Mouse (Mus musculus): ENCODE data around the gene Srbd1. TPM values are rescaled to one million over a fixed set of nuclear protein-coding genes. Genes with fewer than 3 reads are reported as not detected.
A peak's percentile ranks its signal among the peaks of the same experiment; 100 is the strongest.

The Srbd1 gene
- polyA plus RNA-seq, 1 experiment from 2014 or later: 20.3 TPM

GRCm38 (mm10) chr17:86144537-86145078 is 367 bp downstream of the Srbd1 start:
- H3K27me3 ChIP-seq: no peaks in the 10 kb centered on the region
- DNase-seq (ENCODE audit: low read depth, low spot score) (no peak), ATAC-seq (peak; percentile 52)
- ChIA-PET CTCF (interaction anchor here (2.0 to 2.2 kb wide), 2 partner anchors 10 to 326 kb away, joined by 5 to 7 read pairs; no protein-coding TSS in a partner anchor), POLR2A (interaction anchor here (0.6 to 0.7 kb wide), 3 partner anchors 15 to 820 kb away, joined by 3 to 5 read pairs (median 3); no protein-coding TSS in a partner anchor)
- TF ChIP-seq CTCF (IDR thresholded peaks at IDR 0.05): no peak
- in situ Hi-C loops (cut with MboI; ENCODE audit: low pct_unique_long_range_greater_than_20kb): no loop called here

- peak; percentile 25 for TF ChIP-seq CTCF (IDR thresholded peaks at IDR 0.05)
- in situ Hi-C loops (cut with MboI; ENCODE audit: low pct_unique_long_range_greater_than_20kb): no loop called here
- ATAC-seq (no peak), DNase-seq (ENCODE audit: low read depth, low spot score) (no peak)
- no peaks in the 10 kb centered on the region for H3K27me3 ChIP-seq
- POLR2A ChIA-PET: no interaction called here
- CTCF ChIA-PET: no interaction called here
Observed at GRCm38 (mm10) chr17:86135835-86136234, 9.1 kb downstream of the Srbd1 start.

DNA sequence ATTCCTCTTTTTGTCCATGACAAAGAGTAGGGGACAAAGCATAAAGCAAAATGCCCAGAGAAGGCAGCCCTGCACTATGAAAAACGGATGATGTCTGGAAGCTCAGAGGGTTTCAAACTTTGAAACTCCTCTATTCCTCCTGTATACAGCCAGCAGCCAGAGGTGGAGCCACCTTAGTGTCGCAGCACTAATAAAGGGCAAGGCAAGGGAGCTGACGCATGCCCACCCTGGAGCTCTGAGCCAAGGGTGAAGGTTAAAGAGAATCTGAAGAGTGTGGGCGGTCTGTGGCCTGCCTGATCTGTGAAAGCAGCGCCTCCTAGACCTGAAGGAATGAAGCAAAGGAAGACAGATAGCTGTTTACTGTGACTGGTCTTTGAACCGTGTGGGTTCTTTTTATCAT is 10.5 kb downstream of the Srbd1 start:
- ChIA-PET POLR2A (no interaction called here), CTCF (interaction anchor here (2.0 kb wide), 1 partner anchor 11 kb away, joined by 7 read pairs; the partner anchor contains the start of gene Srbd1)
- no peaks in the 10 kb centered on the region for H3K27me3 ChIP-seq
- in situ Hi-C loops (cut with MboI; ENCODE audit: low pct_unique_long_range_greater_than_20kb): no loop called here
- TF ChIP-seq CTCF (IDR thresholded peaks at IDR 0.05): no peak
- DNase-seq (ENCODE audit: low read depth, low spot score) (no peak), ATAC-seq (no peak)

- no peak for DNase-seq (ENCODE audit: low read depth, low spot score)
- CTCF ChIA-PET: interaction anchor here (1.2 to 3.8 kb wide), 5 partner anchors 9 to 330 kb away, joined by 3 to 12 read pairs (median 7); no protein-coding TSS in a partner anchor
Observed at GRCm38 (mm10) chr17:86132534-86132933, 12.4 kb downstream of the Srbd1 start.

DNA sequence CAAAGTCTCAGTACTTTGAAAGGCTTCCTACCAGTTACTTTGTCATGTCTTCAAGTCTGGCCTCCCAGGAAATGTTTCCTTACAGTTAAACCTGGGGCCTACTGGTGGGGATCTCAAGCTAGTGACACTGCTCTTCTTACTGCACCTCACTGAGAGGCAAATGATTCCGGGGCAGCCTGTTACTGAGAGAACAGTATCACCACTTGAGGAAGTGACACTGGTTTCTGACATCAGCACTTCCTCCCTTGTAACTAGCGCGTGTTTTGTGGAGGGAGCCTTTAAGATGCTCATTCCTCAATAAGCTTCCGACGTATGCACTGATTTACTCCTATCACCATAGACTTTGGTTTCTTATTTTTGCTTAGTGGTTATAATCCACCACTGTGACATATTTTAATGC is 16.8 kb downstream of the Srbd1 start:
- ChIA-PET POLR2A (no interaction called here), CTCF (interaction anchor here (1.6 kb wide), 1 partner anchor 12 kb away, joined by 5 read pairs; no protein-coding TSS in a partner anchor)
- in situ Hi-C loops (cut with MboI; ENCODE audit: low pct_unique_long_range_greater_than_20kb): no loop called here
- no peak for TF ChIP-seq CTCF (IDR thresholded peaks at IDR 0.05)
- DNase-seq (ENCODE audit: low read depth, low spot score) (no peak), ATAC-seq (no peak)
- no peaks in the 10 kb centered on the region for H3K27me3 ChIP-seq

More at GRCm38 (mm10) chr17:86132534-86132933, 12.4 kb downstream of the Srbd1 start:
- in situ Hi-C loops (cut with MboI; ENCODE audit: low pct_unique_long_range_greater_than_20kb): no loop called here
- POLR2A ChIA-PET: no interaction called here
- peak; percentile 50 for TF ChIP-seq CTCF (IDR thresholded peaks at IDR 0.05)
- no peak for ATAC-seq
- H3K27me3 ChIP-seq: no peaks in the 10 kb centered on the region

GRCm38 (mm10) chr17:86125908-86126307 is 19.1 kb downstream of the Srbd1 start:
- ATAC-seq: no peak

DNA sequence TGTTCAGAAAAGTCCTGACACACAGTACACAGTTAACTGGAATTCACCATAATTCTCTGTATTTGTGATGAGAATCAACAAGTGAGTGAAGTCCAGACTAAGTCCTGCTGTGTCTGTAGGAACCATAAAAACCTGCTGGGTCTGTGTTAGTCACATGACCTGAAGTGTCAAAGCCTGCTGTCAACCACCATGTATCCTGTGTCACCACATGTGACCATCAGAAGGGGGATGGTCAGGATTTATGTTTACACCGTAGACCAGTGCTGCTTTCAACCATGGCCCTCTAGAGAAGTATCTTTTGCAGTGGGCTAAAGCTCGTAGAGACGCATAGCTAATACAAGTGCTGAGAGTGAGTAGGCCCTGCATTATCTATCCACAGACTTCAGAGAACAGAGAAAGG is 21.8 kb downstream of the Srbd1 start:
- in situ Hi-C loops (cut with MboI; ENCODE audit: low pct_unique_long_range_greater_than_20kb): no loop called here
- no peak for TF ChIP-seq CTCF (IDR thresholded peaks at IDR 0.05)
- ATAC-seq: no peak
- no peaks in the 10 kb centered on the region for H3K27me3 ChIP-seq
- DNase-seq (ENCODE audit: low read depth, low spot score): no peak
- ChIA-PET POLR2A (interaction anchor here (0.7 kb wide), 1 partner anchor 13 kb away, joined by 3 read pairs; no protein-coding TSS in a partner anchor), CTCF (no interaction called here)

More at GRCm38 (mm10) chr17:86125908-86126307, 19.1 kb downstream of the Srbd1 start:
- H3K27me3 ChIP-seq: no peaks in the 10 kb centered on the region
- DNase-seq (ENCODE audit: low read depth, low spot score): no peak
- CTCF ChIA-PET: no interaction called here
- POLR2A ChIA-PET: no interaction called here
- in situ Hi-C loops (cut with MboI; ENCODE audit: low pct_unique_long_range_greater_than_20kb): no loop called here
- TF ChIP-seq CTCF (IDR thresholded peaks at IDR 0.05): no peak

DNA sequence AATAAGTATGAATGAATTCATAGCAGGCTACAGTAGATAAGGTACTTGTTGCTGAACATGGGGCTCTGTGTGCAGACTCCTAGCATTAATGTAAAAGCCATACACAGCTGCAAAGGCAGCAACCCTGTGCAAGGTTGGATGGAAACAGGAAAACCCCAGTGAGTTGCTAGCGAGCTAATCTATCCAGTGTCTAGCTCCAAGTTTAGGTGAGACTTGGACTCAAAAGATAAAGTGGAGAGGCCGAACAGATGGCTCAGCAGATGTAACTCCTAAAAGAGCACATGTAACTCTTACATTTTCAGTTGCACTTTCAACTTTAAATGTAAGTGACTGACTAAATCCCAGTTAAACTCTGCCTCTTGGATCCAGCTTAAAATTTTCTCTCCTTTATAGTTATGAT is 48.1 kb downstream of the Srbd1 start:
- CTCF ChIA-PET: interaction anchor here (3.1 kb wide), 1 partner anchor 14 kb away, joined by 11 read pairs; no protein-coding TSS in a partner anchor
- no peak for TF ChIP-seq CTCF (IDR thresholded peaks at IDR 0.05)
- POLR2A ChIA-PET: no interaction called here
- DNase-seq (ENCODE audit: low read depth, low spot score) (no peak), ATAC-seq (no peak)
- H3K27me3 ChIP-seq: no peaks in the 10 kb centered on the region
- in situ Hi-C loops (cut with MboI; ENCODE audit: low pct_unique_long_range_greater_than_20kb): no loop called here

- in situ Hi-C loops (cut with MboI; ENCODE audit: low pct_unique_long_range_greater_than_20kb): no loop called here
- no peak for TF ChIP-seq CTCF (IDR thresholded peaks at IDR 0.05)
- ChIA-PET CTCF (interaction anchor here (1.7 to 1.8 kb wide), 2 partner anchors 10 to 18 kb away, joined by 3 read pairs; no protein-coding TSS in a partner anchor), POLR2A (interaction anchor here (0.6 kb wide), 1 partner anchor 267 kb away, joined by 3 read pairs; no protein-coding TSS in a partner anchor)
- ATAC-seq (no peak), DNase-seq (ENCODE audit: low read depth, low spot score) (no peak)
- no peaks in the 10 kb centered on the region for H3K27me3 ChIP-seq
Observed at GRCm38 (mm10) chr17:86093124-86093523, 51.9 kb downstream of the Srbd1 start.

DNA sequence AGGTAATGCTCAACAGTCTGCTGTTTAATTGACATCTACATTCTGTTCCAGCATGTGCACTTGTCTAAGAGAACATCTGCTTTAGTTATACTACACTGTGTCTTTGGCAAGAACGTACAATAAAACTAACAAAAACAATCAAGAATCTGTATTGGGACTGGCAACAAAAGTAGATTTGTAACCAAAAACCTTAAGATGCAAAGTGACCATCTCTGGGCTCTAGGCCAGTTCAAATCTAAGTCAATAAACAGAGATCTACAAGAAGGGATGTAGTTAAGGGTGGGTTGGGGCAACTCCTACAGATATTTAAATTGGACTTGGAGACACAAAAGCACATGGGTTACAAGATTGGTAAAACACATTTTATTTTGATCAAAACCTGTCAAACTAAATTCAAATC is 53.3 kb downstream of the Srbd1 start:
- no peaks in the 10 kb centered on the region for H3K27me3 ChIP-seq
- no peak for TF ChIP-seq CTCF (IDR thresholded peaks at IDR 0.05)
- in situ Hi-C loops (cut with MboI; ENCODE audit: low pct_unique_long_range_greater_than_20kb): no loop called here
- DNase-seq (ENCODE audit: low read depth, low spot score) (no peak), ATAC-seq (no peak)
- ChIA-PET POLR2A (no interaction called here), CTCF (no interaction called here)

DNA sequence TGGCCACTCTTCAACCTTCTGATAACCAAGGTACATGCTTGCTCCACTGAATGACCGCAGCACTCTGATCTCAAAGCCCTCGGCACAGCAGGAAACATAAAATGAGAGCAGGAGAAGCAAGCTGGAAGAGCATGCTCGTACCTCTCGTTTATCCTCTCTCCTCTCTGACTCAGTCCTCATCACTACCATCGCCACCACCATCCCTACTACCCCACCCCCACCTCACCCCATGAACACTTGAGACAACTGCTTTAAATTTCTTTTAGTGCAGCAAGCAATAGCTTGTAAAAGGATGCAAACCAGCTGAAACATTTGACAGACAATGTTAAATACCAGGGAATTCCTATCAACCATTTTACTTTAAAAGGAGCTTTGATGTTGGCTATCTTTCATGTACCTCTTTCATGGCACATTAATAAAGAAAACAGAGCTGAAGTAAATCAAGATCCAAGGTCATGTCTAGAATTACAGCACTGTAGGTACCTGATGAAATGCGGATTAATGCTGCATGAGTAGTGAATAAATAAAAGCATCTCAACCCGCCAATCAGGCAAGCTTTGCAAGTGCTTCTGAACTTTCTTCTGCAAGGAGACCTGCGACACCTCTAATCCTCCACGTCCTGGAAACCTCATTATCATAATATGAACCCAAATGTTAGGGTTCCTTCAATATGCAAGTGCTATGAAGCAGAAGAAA is 54.9 kb downstream of the Srbd1 start:
- DNase-seq (ENCODE audit: low read depth, low spot score): no peak
- no peak for TF ChIP-seq CTCF (IDR thresholded peaks at IDR 0.05)
- in situ Hi-C loops (cut with MboI; ENCODE audit: low pct_unique_long_range_greater_than_20kb): no loop called here
- POLR2A ChIA-PET: no interaction called here
- no peaks in the 10 kb centered on the region for H3K27me3 ChIP-seq
- CTCF ChIA-PET: interaction anchor here (1.6 kb wide), 1 partner anchor 900 kb away, joined by 3 read pairs; no protein-coding TSS in a partner anchor
- no peak for ATAC-seq

Measured in Patski (cell line).